Mouse (Mus musculus) spleen, postnatal 4 days (tissue): Measurements from ENCODE around the gene Mrpl38.
A peak's percentile ranks its signal among the peaks of the same experiment; 100 is the strongest.

Experiments used
- DNase-seq, 2 experiments: peaks; one replicate each; pipeline ENCODE4 v3.0.0; 2022; ENCODE audit warnings: low spot score in 2 of 2

Mrpl38 gene

GRCm38 (mm10) chr11:116138468-116139138 is at the start of gene Mrpl38:
Gene Mrpl38, minus strand, starts transcription at chr11:116138868.
- peak; percentile 85 to 95 for DNase-seq

- no peak for DNase-seq
Observed at GRCm38 (mm10) chr11:116187226-116187930, 48.7 kb upstream of the Mrpl38 start.

- DNase-seq, result no peak
Observed at GRCm38 (mm10) chr11:116186360-116186759, 47.7 kb upstream of the Mrpl38 start.

- DNase-seq, result no peak
Observed at GRCm38 (mm10) chr11:116185836-116186235, 47.2 kb upstream of the Mrpl38 start.

- DNase-seq, result no peak
Observed at GRCm38 (mm10) chr11:116178411-116179121, 39.9 kb upstream of the Mrpl38 start.

GRCm38 (mm10) chr11:116176010-116176409 is 37.3 kb upstream of the Mrpl38 start:
- DNase-seq, result no peak

- DNase-seq, result no peak
Observed at GRCm38 (mm10) chr11:116174775-116175448, 36.2 kb upstream of the Mrpl38 start.

GRCm38 (mm10) chr11:116171959-116172358 is 33.3 kb upstream of the Mrpl38 start:
- no peak for DNase-seq

- no peak for DNase-seq
Observed at GRCm38 (mm10) chr11:116170003-116170800, 31.5 kb upstream of the Mrpl38 start.

GRCm38 (mm10) chr11:116169214-116169613 is 30.5 kb upstream of the Mrpl38 start:
- no peak for DNase-seq

GRCm38 (mm10) chr11:116167884-116168439 is 29.3 kb upstream of the Mrpl38 start, which contains the start of gene Fbf1:
Gene Fbf1, minus strand, starts transcription at chr11:116168166.
- DNase-seq, result peak; percentile 90 to 94

GRCm38 (mm10) chr11:116167232-116167631 is 28.6 kb upstream of the Mrpl38 start:
- no peak for DNase-seq

- DNase-seq, result no peak
Observed at GRCm38 (mm10) chr11:116163002-116163401, 24.3 kb upstream of the Mrpl38 start.

- DNase-seq, result no peak
Observed at GRCm38 (mm10) chr11:116162146-116162545, 23.5 kb upstream of the Mrpl38 start.

- DNase-seq, result no peak
Observed at GRCm38 (mm10) chr11:116161312-116161711, 22.6 kb upstream of the Mrpl38 start.

- peak; percentile 60 to 70 for DNase-seq
Observed at GRCm38 (mm10) chr11:116150960-116151359, 12.3 kb upstream of the Mrpl38 start.

GRCm38 (mm10) chr11:116149341-116149740 is 10.7 kb upstream of the Mrpl38 start:
- DNase-seq, result no peak

- DNase-seq, result no peak
Observed at GRCm38 (mm10) chr11:116148761-116149221, 10.1 kb upstream of the Mrpl38 start.

- no peak for DNase-seq
Observed at GRCm38 (mm10) chr11:116146294-116146985, 7.8 kb upstream of the Mrpl38 start.
